Mouse (Mus musculus) hindbrain, embryonic 11.5 days (tissue): ENCODE measurements at regions not wholly inside any gene's neighbourhood (a gene's known extent, or its start where the extent isn't known, plus 50 kb on each side); places are given as distances from the start of the nearest gene placed in this dataset.

Experiments used
- ATAC-seq: fragments of 200-750 bp; cut with Nextera tagmentation; 2 replicates; pipeline ENCODE4 v1.8.0; 2017; ENCODE audit warnings: mild to moderate bottlenecking, moderate TSS enrichment, moderate library complexity; ENCODE audit not compliant: low FRiP score
- DNase-seq: peaks from one replicate; pipeline ENCODE4 v3.0.0-alpha.2; 2015; ENCODE audit warnings: low spot score
- H3K27ac ChIP-seq: fragments of 300-500 bp; sonication (generic); 2 replicates; pipeline ENCODE4 v1.5.1; 2014; ENCODE audit warnings: mild to moderate bottlenecking, low read depth, low read length
- H3K27me3 ChIP-seq: fragments of 300-500 bp; sonication (generic); 2 replicates; pipeline ENCODE4 v1.6.1; 2014; ENCODE audit warnings: mild to moderate bottlenecking, low read length, moderate library complexity, mixed read lengths; ENCODE audit not compliant: control insufficient read depth, insufficient read depth
- H3K36me3 ChIP-seq: fragments of 300-500 bp; sonication (generic); 2 replicates; pipeline ENCODE4 v1.6.1; 2014; ENCODE audit warnings: mild to moderate bottlenecking, low read length, moderate library complexity, mixed read lengths; ENCODE audit not compliant: control insufficient read depth, insufficient read depth
- H3K4me1 ChIP-seq: fragments of 300-500 bp; sonication (generic); replicated peaks from 2 replicates; pipeline ENCODE4 v1.6.1; 2014; ENCODE audit warnings: low read length, mixed read lengths; ENCODE audit not compliant: control insufficient read depth, insufficient read depth
- H3K4me2 ChIP-seq: fragments of 300-500 bp; sonication (generic); replicated peaks from 2 replicates; pipeline ENCODE4 v1.6.1; 2014; ENCODE audit warnings: mild to moderate bottlenecking, low read depth, low read length
- H3K4me3 ChIP-seq: fragments of 300-500 bp; sonication (generic); 2 replicates; pipeline ENCODE4 v1.5.1; 2014; ENCODE audit warnings: low read depth, low read length
- H3K9ac ChIP-seq: fragments of 300-500 bp; sonication (generic); 2 replicates; pipeline ENCODE4 v1.6.1; 2014; ENCODE audit warnings: low read depth, low read length
- H3K9me3 ChIP-seq: fragments of 300-500 bp; sonication (generic); 2 replicates; pipeline ENCODE4 v1.6.1; 2016; ENCODE audit warnings: low read length; ENCODE audit not compliant: control insufficient read depth
- WGBS: fragments of 180-500 bp; shearing (Covaris S2); extraction: QIAGEN DNeasy Blood & Tissue Kit; methylation state at CpG from one replicate; pipeline ENCODE4 v1.1.7; 2014; 5-methylcytosine and 5-hydroxymethylcytosine counted together

GRCm38 (mm10) chr9:67630173-67630572 is 70.7 kb upstream of the Tln2 start:
- no peak overlapping the region for H3K9ac ChIP-seq
- 80% methylated on average over 3 of the region's 3 CpGs for WGBS
- ATAC-seq, result no peak
- peaks cover 5% of the 10 kb centered on the region for H3K27me3 ChIP-seq
- H3K36me3 ChIP-seq, result no peaks in the 10 kb centered on the region
- H3K9me3 ChIP-seq, result no peaks in the 10 kb centered on the region
- no peak for DNase-seq
- H3K4me3 ChIP-seq, result no peak overlapping the region
- H3K27ac ChIP-seq, result no peak overlapping the region
- H3K4me1 ChIP-seq, result 0 out of 2 replicates have a peak, but pooled peaks cover 7% of the 10 kb centered on the region
- no peak overlapping the region for H3K4me2 ChIP-seq

DNA sequence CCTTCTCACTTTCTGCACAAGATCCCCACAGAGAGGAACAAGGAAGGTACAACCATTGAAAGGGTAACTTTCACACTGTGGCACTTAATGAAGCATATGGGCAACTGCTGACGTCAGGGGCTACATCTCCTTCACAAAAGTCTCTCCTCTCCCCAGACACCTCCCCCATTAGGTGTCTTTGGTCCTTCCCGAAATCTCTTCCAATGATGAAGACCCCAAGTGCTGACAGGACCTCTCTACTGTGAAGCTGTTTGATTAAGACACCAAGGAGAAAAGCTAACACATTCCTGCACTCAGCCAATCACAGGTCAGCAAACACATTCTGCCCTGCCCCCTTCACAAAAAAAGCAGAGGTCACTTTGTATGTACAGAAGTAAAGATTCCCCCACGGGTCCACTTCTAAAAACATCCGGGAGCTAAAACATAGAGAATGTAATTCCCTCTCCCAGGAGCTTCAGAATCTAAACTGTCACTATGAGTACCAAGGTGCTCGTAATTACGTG is 72.3 kb upstream of the Tln2 start:
- DNase-seq, result peak; percentile 25
- Histone ChIP-seq H3K4me3 (peak overlapping the region; percentile 85), H3K4me2 (peak overlapping the region; percentile 94), H3K9ac (peak overlapping the region; percentile 81; the same call in 1 of the 2 replicates), H3K27me3 (peaks cover 5% of the 10 kb centered on the region), H3K36me3 (no peaks in the 10 kb centered on the region), H3K27ac (no peak overlapping the region), H3K9me3 (no peaks in the 10 kb centered on the region), H3K4me1 (0 out of 2 replicates have a peak, but pooled peaks cover 7% of the 10 kb centered on the region)
- WGBS, result 4% methylated on average over 6 of the region's 6 CpGs
- no peak for ATAC-seq

DNA sequence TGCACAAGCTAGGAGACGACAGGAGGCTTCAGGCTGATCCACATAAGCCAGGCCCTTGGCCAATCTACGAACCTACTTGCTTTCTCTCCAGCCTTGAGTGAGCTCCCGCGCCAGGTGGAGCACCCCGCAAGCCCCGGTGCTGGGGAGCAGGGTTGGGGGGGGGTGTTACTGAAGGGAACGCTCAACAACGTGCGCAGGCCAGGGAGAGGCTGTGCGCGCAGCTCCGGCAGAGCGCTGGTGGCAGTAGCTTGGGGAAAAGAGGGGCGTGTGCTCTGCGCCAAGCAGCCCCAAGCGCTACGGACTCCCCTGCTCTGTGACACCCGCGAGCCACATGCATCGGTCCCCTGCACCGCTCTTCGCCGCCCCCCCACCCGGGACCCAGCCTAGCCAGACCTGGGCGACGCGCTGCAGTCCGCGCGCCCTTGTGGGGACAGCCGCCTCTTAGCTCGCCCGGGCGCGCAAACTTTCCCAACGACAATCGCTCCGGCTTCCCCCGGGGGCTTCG is 73.1 kb upstream of the Tln2 start:
- 1% methylated on average over 33 of the region's 40 CpGs for WGBS

DNA sequence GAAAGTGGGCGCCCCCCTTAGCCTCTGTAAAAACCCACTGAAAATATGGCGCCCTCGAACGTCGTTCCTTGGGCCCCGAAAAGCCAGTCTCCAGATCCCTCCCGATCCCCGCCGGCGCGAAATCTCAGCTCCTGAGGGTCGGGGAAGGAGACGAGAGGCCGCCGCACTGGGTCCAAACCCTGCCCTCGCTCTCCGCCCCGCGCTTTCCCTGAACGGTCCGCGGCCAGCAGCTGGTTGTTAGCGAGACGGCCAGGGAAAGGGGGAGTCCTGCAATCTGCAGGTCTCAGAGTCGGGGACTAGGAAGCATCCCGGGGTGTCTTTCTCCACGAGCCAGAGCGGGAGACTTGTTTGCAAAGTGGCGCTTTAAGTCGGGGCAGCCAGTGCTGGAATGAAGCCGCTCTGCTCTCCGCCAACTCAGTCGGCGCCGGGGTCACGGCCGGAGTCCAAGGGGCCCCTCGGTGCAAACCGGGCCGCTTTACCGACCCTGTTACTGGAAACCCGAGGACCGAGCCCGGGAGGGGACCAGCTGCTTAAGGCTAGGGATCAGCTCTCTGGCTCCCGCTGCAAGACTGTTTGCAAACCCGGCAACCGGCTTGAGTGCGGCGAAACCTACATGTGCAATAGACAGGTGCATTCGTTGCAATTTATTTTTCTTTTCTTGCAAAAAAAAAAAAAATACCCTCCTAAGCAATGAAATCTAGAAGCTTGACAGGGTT is 73.7 kb upstream of the Tln2 start:
- peak overlapping the region; percentile 85 for H3K4me3 ChIP-seq
- H3K9me3 ChIP-seq, result no peaks in the 10 kb centered on the region
- no peaks in the 10 kb centered on the region for H3K36me3 ChIP-seq
- DNase-seq (peak; percentile 72), ATAC-seq (peak; percentile 33; the same call in 1 of the 2 replicates)
- H3K4me1 ChIP-seq, result 0 out of 2 replicates have a peak, but pooled peaks cover 7% of the 10 kb centered on the region
- peak overlapping the region; percentile 94 for H3K4me2 ChIP-seq
- peak overlapping the region; percentile 81 for H3K9ac ChIP-seq
- WGBS, result under 1% methylated on average over 50 of the region's 50 CpGs
- peaks cover 5% of the 10 kb centered on the region for H3K27me3 ChIP-seq
- H3K27ac ChIP-seq, result no peak overlapping the region

More for the DNA sequence above, 73.1 kb upstream of the Tln2 start:
- peak overlapping the region; percentile 85 for H3K4me3 ChIP-seq
- no peaks in the 10 kb centered on the region for H3K9me3 ChIP-seq
- peaks cover 5% of the 10 kb centered on the region for H3K27me3 ChIP-seq
- H3K4me1 ChIP-seq, result 0 out of 2 replicates have a peak, but pooled peaks cover 7% of the 10 kb centered on the region
- peak overlapping the region; percentile 94 for H3K4me2 ChIP-seq
- H3K9ac ChIP-seq, result peak overlapping the region; percentile 81
- no peak overlapping the region for H3K27ac ChIP-seq
- H3K36me3 ChIP-seq, result no peaks in the 10 kb centered on the region
- DNase-seq, result peak; percentile 65
- ATAC-seq, result peak; percentile 65; the same call in 1 of the 2 replicates

GRCm38 (mm10) chr9:67633761-67634441 is 74.4 kb upstream of the Tln2 start:
- WGBS, result under 1% methylated on average over 61 of the region's 61 CpGs
- H3K27ac ChIP-seq, result peak overlapping the region; percentile 67; the same call in 1 of the 2 replicates
- ATAC-seq (peak; percentile 71), DNase-seq (peak; percentile 83)
- peak overlapping the region; percentile 85 for H3K4me3 ChIP-seq
- H3K9me3 ChIP-seq, result no peaks in the 10 kb centered on the region
- no peaks in the 10 kb centered on the region for H3K36me3 ChIP-seq
- H3K9ac ChIP-seq, result peak overlapping the region; percentile 81
- H3K27me3 ChIP-seq, result peaks cover 5% of the 10 kb centered on the region
- 0 out of 2 replicates have a peak, but pooled peaks cover 7% of the 10 kb centered on the region for H3K4me1 ChIP-seq
- peak overlapping the region; percentile 94 for H3K4me2 ChIP-seq

DNA sequence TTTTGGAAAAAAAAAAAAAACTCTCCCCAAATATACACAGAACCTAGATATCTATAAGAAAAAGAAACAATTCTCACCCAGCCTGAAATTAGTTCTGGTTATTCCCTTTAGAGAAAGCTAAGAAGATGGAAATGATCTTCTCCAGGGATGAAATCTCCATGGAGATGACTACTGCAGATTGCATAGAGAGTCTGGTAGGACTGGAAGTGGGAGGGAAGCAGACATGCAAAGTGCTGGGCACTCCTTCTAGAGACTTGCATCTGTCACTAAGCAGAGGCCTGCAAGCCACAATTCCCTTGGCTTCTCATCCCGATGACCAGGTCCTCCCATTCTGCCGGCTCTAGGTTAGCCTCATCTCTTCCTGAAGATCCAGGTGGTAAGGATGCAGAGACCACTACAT is 87.3 kb upstream of the Tln2 start:
- H3K9me3 ChIP-seq, result no peaks in the 10 kb centered on the region
- H3K4me1 ChIP-seq, result no peaks in the 10 kb centered on the region
- no peaks in the 10 kb centered on the region for H3K36me3 ChIP-seq
- ATAC-seq, result no peak
- no peaks in the 10 kb centered on the region for H3K27me3 ChIP-seq
- no peak overlapping the region for H3K4me3 ChIP-seq
- DNase-seq, result no peak
- no peak overlapping the region for H3K4me2 ChIP-seq
- H3K27ac ChIP-seq, result no peak overlapping the region
- no peak overlapping the region for H3K9ac ChIP-seq
- 100% methylated on average over 2 of the region's 2 CpGs for whole genome bisulfite sequencing

DNA sequence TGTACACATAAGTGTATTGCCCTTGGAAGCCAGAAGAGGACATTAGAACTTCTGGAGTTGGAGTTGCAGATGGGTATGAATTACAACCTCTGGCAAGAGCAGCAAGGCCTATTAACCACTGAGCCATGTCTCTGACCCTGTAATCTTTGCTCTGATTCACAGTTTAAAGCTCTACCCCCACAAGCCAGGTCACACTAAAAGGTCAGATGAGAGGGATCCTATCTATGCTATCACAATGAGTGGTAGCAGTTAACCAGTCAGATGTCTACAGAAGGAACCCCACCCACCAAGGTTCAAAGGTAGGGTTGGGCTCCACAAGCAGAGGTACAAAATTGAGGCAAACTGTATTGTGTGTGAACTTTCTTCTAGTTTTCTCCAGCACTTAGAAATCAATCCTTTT is 94.5 kb upstream of the C2cd4b start:
- Histone ChIP-seq H3K9me3 (no peaks in the 10 kb centered on the region), H3K9ac (no peak overlapping the region), H3K4me2 (no peak overlapping the region), H3K27ac (no peak overlapping the region), H3K27me3 (no peaks in the 10 kb centered on the region), H3K4me3 (no peak overlapping the region), H3K36me3 (no peaks in the 10 kb centered on the region), H3K4me1 (no peaks in the 10 kb centered on the region)
- no peak for DNase-seq
- no peak for ATAC-seq

- Histone ChIP-seq H3K4me3 (no peak overlapping the region), H3K9ac (no peak overlapping the region), H3K36me3 (no peaks in the 10 kb centered on the region), H3K4me1 (no peaks in the 10 kb centered on the region), H3K9me3 (no peaks in the 10 kb centered on the region), H3K27ac (no peak overlapping the region), H3K27me3 (no peaks in the 10 kb centered on the region), H3K4me2 (no peak overlapping the region)
- no peak for DNase-seq
- ATAC-seq, result no peak
- 90% methylated on average over 12 of the region's 12 CpGs for WGBS
Observed at GRCm38 (mm10) chr9:67670261-67671020, 88.8 kb upstream of the C2cd4b start.
